Mouse (Mus musculus) liver, postnatal 0 days (tissue): ENCODE results near the gene Macrod1. TPM values are rescaled to one million over a fixed set of nuclear protein-coding genes. Genes with fewer than 3 reads are reported as not detected.

Experiments used
- ATAC-seq: fragments of 200-750 bp; cut with Nextera tagmentation; 2 replicates; pipeline ENCODE4 v1.8.0; 2017; ENCODE audit warnings: mild to moderate bottlenecking, moderate library complexity
- DNase-seq: peaks from one replicate; pipeline ENCODE4 v3.0.0-alpha.2; 2016
- H3K27ac ChIP-seq: fragments of 300-500 bp; sonication (generic); 2 replicates; pipeline ENCODE4 v1.5.1; 2014; ENCODE audit warnings: antibody characterized with exemption, moderate library complexity, mild to moderate bottlenecking, low read depth
- H3K27me3 ChIP-seq: fragments of 300-500 bp; sonication (generic); 2 replicates; pipeline ENCODE4 v1.6.1; 2014; ENCODE audit warnings: low read length, control low read depth, mixed read lengths; ENCODE audit not compliant: insufficient read depth
- H3K36me3 ChIP-seq: fragments of 300-500 bp; sonication (generic); replicated peaks from 2 replicates; pipeline ENCODE4 v1.6.1; 2014; ENCODE audit warnings: mild to moderate bottlenecking, control low read depth, low read length, moderate library complexity, mixed read lengths; ENCODE audit not compliant: insufficient read depth
- H3K4me1 ChIP-seq: fragments of 300-500 bp; sonication (generic); 2 replicates; pipeline ENCODE4 v1.6.1; 2014; ENCODE audit warnings: antibody characterized with exemption, mild to moderate bottlenecking, control low read depth; ENCODE audit not compliant: insufficient read depth
- H3K4me2 ChIP-seq: fragments of 300-500 bp; sonication (generic); 2 replicates; pipeline ENCODE4 v1.6.1; 2014; ENCODE audit warnings: low read depth, mild to moderate bottlenecking, low read length, moderate library complexity, mixed read lengths
- H3K4me3 ChIP-seq: fragments of 300-500 bp; sonication (generic); 2 replicates; pipeline ENCODE4 v1.5.1; 2014; ENCODE audit warnings: low read depth, low read length
- H3K9ac ChIP-seq: fragments of 300-500 bp; sonication (generic); replicated peaks from 2 replicates; pipeline ENCODE4 v1.6.1; 2014; ENCODE audit warnings: mild to moderate bottlenecking, moderate library complexity
- H3K9me3 ChIP-seq: fragments of 300-500 bp; sonication (generic); 2 replicates; pipeline ENCODE4 v1.6.1; 2016; ENCODE audit warnings: mild to moderate bottlenecking, control low read depth, low read length, mixed read lengths
- CTCF ChIP-seq: sonication (generic); IDR thresholded peaks from 2 replicates; pipeline ENCODE4 v1.5.1; 2016; ENCODE audit warnings: antibody characterized with exemption, low read depth
- EP300 ChIP-seq: IDR thresholded peaks from 2 replicates; pipeline ENCODE4 v1.6.1; 2016; ENCODE audit warnings: antibody characterized with exemption, low read depth, mild to moderate bottlenecking
- WGBS: fragments of 180-500 bp; shearing (Covaris S2); extraction: QIAGEN DNeasy Blood & Tissue Kit; methylation state at CpG from one replicate; pipeline ENCODE4 v1.1.7; 2014; ENCODE audit not compliant: insufficient replicate concordance; 5-methylcytosine and 5-hydroxymethylcytosine counted together
- polyA plus RNA-seq: library from polyadenylated mRNA; unstranded; fragments of >200 nt; fragmentation: Nextera tagmentation; extraction: Ambion mirVana; gene quantifications from 2 replicates; pipeline ENCODE4 v1.2.1, GENCODE M21; 2015

Macrod1 gene
- polyA plus RNA-seq, 1 experiment from 2014 or later, result 11.7 TPM

DNA sequence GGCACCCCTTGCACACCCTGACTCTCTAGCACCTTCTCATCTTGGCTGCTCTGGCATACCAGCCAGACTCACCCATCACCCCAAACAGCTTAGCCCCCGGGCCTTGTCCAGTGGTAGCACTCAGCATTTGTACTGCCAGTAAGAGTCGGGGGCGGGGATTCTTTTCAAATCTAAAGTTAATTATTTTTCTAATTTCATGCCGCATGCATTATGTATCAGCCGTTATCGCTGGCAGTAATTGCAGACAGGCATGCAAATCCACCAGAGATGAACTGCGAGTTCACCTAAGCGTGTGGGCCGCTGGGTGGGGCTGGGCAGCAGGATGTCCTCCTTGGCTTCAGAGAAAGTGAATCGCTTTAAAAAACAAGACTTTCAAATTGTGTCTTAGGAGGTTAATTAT lies 45.4 kb downstream of the Macrod1 start:
- DNase-seq (no peak), ATAC-seq (no peak)
- Histone ChIP-seq H3K36me3 (no peaks in the 10 kb centered on the region), H3K9me3 (no peaks in the 10 kb centered on the region), H3K27me3 (no peaks in the 10 kb centered on the region), H3K4me1 (no peaks in the 10 kb centered on the region), H3K4me2 (no peak overlapping the region), H3K27ac (no peak overlapping the region), H3K4me3 (no peak overlapping the region), H3K9ac (no peak overlapping the region)
- no peak for TF ChIP-seq EP300
- no peak for TF ChIP-seq CTCF
- WGBS, result 80% methylated on average over 10 of the region's 10 CpGs

- Histone ChIP-seq H3K4me1 (no peaks in the 10 kb centered on the region), H3K9ac (no peak overlapping the region), H3K4me3 (no peak overlapping the region), H3K9me3 (no peaks in the 10 kb centered on the region), H3K27me3 (no peaks in the 10 kb centered on the region), H3K27ac (no peak overlapping the region), H3K36me3 (no peaks in the 10 kb centered on the region), H3K4me2 (no peak overlapping the region)
- 62% methylated on average over 4 of the region's 4 CpGs for WGBS
- ATAC-seq (no peak), DNase-seq (no peak)
- TF ChIP-seq CTCF, result no peak
These were observed 46.9 kb downstream of the Macrod1 start for GRCm38 (mm10) chr19:7103349-7103992.

- no peak overlapping the region for H3K4me2 ChIP-seq
- H3K4me1 ChIP-seq, result no peaks in the 10 kb centered on the region
- WGBS, result 50% methylated on average over 19 of the region's 19 CpGs
- H3K36me3 ChIP-seq, result no peaks in the 10 kb centered on the region
- H3K27me3 ChIP-seq, result no peaks in the 10 kb centered on the region
- no peak overlapping the region for H3K27ac ChIP-seq
- peak; percentile 36; the same call in 1 of the 2 replicates for TF ChIP-seq CTCF
- TF ChIP-seq EP300, result no peak
- no peak for ATAC-seq
- no peak overlapping the region for H3K9ac ChIP-seq
- no peak overlapping the region for H3K4me3 ChIP-seq
- no peaks in the 10 kb centered on the region for H3K9me3 ChIP-seq
- no peak for DNase-seq
These were observed 47.4 kb downstream of the Macrod1 start for GRCm38 (mm10) chr19:7103993-7104401.

GRCm38 (mm10) chr19:7105544-7105943 lies 48.9 kb downstream of the Macrod1 start, which contains the start of gene Flrt1:
TSS of gene Flrt1 (minus strand) at chr19:7105729.
- Histone ChIP-seq H3K27me3 (no peaks in the 10 kb centered on the region), H3K4me1 (no peaks in the 10 kb centered on the region), H3K36me3 (no peaks in the 10 kb centered on the region), H3K9me3 (no peaks in the 10 kb centered on the region), H3K9ac (no peak within 1 kb of the TSS), H3K4me3 (no peak within 1 kb of the TSS), H3K4me2 (no peak within 1 kb of the TSS), H3K27ac (no peak within 1 kb of the TSS)
- TF ChIP-seq CTCF (no peak), EP300 (no peak)
- DNase-seq, result no peak
- 70% methylated on average over 9 of the region's 9 CpGs for WGBS
- ATAC-seq, result peak; percentile 38; the same call in 1 of the 2 replicates

GRCm38 (mm10) chr19:7106566-7106965 lies 50.0 kb downstream of the Macrod1 start:
- Histone ChIP-seq H3K4me1 (no peaks in the 10 kb centered on the region), H3K9me3 (no peaks in the 10 kb centered on the region), H3K27ac (no peak overlapping the region), H3K4me2 (no peak overlapping the region), H3K4me3 (no peak overlapping the region), H3K36me3 (no peaks in the 10 kb centered on the region), H3K9ac (no peak overlapping the region), H3K27me3 (no peaks in the 10 kb centered on the region)
- no peak for ATAC-seq
- no peak for DNase-seq
- 69% methylated on average over 2 of the region's 2 CpGs for WGBS
- no peak for TF ChIP-seq EP300
- no peak for TF ChIP-seq CTCF

GRCm38 (mm10) chr19:7107174-7107573 lies 50.6 kb downstream of the Macrod1 start:
- Histone ChIP-seq H3K9ac (no peak overlapping the region), H3K9me3 (no peaks in the 10 kb centered on the region), H3K4me1 (no peaks in the 10 kb centered on the region), H3K4me3 (no peak overlapping the region), H3K27me3 (no peaks in the 10 kb centered on the region), H3K36me3 (no peaks in the 10 kb centered on the region), H3K27ac (no peak overlapping the region), H3K4me2 (no peak overlapping the region)
- ATAC-seq (no peak), DNase-seq (no peak)
- no peak for TF ChIP-seq CTCF
- no peak for TF ChIP-seq EP300
- 79% methylated on average over 4 of the region's 4 CpGs for WGBS
